Mouse (Mus musculus) hindbrain, embryonic 15.5 days (tissue): Measurements from ENCODE around the gene Gm15557. TPM values are rescaled to one million over a fixed set of nuclear protein-coding genes. Genes with fewer than 3 reads are reported as not detected.

Experiments used
- ATAC-seq: fragments of 200-750 bp; cut with Nextera tagmentation; 2 replicates; pipeline ENCODE4 v1.8.0; 2017; ENCODE audit warnings: low read depth, moderate number of reproducible peaks, moderate TSS enrichment; ENCODE audit not compliant: low FRiP score
- H3K27ac ChIP-seq: fragments of 300-500 bp; sonication (generic); replicated peaks from 2 replicates; pipeline ENCODE4 v1.5.1; 2015; ENCODE audit warnings: mild to moderate bottlenecking, inconsistent platforms
- H3K27me3 ChIP-seq: fragments of 300-500 bp; sonication (generic); 2 replicates; pipeline ENCODE4 v1.6.1; 2015; ENCODE audit warnings: control low read depth, inconsistent platforms
- H3K36me3 ChIP-seq: fragments of 300-500 bp; sonication (generic); 2 replicates; pipeline ENCODE4 v1.6.1; 2015; ENCODE audit warnings: control low read depth, inconsistent platforms
- H3K4me1 ChIP-seq: fragments of 300-500 bp; sonication (generic); replicated peaks from 2 replicates; pipeline ENCODE4 v1.6.1; 2015; ENCODE audit warnings: control low read depth, inconsistent platforms
- H3K4me2 ChIP-seq: fragments of 300-500 bp; sonication (generic); 2 replicates; pipeline ENCODE4 v1.6.1; 2015; ENCODE audit warnings: moderate library complexity, mild to moderate bottlenecking, inconsistent platforms
- H3K4me3 ChIP-seq: fragments of 300-500 bp; sonication (generic); 2 replicates; pipeline ENCODE4 v1.5.1; 2015; ENCODE audit warnings: mild to moderate bottlenecking, inconsistent platforms
- H3K9ac ChIP-seq: fragments of 300-500 bp; sonication (generic); 2 replicates; pipeline ENCODE4 v1.6.1; 2015; ENCODE audit warnings: inconsistent platforms
- H3K9me3 ChIP-seq: fragments of 300-500 bp; sonication (generic); 2 replicates; pipeline ENCODE4 v1.6.1; 2016; ENCODE audit warnings: control low read depth, inconsistent platforms
- WGBS: fragments of 180-500 bp; shearing (Covaris S2); methylation state at CpG from one replicate; pipeline ENCODE4 v1.1.7; 2015; 5-methylcytosine and 5-hydroxymethylcytosine counted together
- polyA plus RNA-seq: library from polyadenylated mRNA; unstranded; fragments of >200 nt; fragmentation: Nextera tagmentation; extraction: Ambion mirVana; gene quantifications from 2 replicates; pipeline ENCODE4 v1.2.1, GENCODE M21; 2015

The Gm15557 gene
- polyA plus RNA-seq, 1 experiment from 2014 or later: not detected

DNA sequence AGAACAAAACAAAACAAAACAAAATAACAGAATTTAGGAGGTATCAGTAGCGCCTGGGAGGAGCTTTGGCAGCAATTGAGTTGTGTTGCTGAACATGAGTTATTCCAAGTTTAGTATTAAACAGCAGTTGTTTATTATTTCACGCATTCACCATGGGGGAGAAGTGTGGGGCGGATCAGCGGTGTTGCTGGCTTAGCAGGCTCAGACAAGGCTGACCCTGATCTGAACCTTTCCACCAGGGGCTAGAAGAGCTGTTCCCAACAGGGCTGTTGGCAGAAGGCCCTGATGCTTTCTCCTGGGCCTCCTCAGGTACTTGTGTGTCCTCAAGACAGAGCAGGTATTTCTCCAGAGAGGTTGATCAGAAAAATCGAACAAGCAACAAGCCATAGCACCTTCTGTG lies 19.5 kb downstream of the Gm15557 start:
- Histone ChIP-seq H3K9ac (no peak overlapping the region), H3K4me1 (peaks cover 9% of the 10 kb centered on the region), H3K27ac (no peak overlapping the region), H3K9me3 (no peaks in the 10 kb centered on the region), H3K4me3 (no peak overlapping the region), H3K27me3 (no peaks in the 10 kb centered on the region), H3K4me2 (no peak overlapping the region), H3K36me3 (peaks cover 17% of the 10 kb centered on the region)
- 89% methylated on average over 5 of the region's 5 CpGs for WGBS
- ATAC-seq: no peak

DNA sequence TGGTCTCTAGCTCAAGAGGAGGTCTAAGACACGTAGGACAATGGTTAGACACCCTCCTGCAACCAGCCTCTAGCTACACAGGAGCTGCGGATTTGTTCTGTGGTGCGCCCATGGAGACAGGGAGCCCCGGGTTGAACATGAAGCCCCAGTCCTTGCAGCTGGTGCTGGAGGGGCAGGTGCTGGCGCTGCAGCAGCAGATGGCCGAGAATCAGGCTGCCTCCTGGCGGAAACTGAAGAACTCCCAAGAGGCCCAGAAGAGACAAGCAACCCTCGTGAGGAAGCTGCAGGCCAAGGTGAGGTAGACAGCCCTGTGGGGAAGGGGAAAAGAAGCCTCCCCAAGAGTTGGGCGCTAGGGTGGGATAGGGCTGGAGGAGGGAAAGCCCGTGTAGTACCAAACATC lies 21.3 kb downstream of the Gm15557 start:
- ATAC-seq: no peak
- no peak overlapping the region for H3K4me3 ChIP-seq
- no peak overlapping the region for H3K9ac ChIP-seq
- H3K9me3 ChIP-seq: no peaks in the 10 kb centered on the region
- no peaks in the 10 kb centered on the region for H3K27me3 ChIP-seq
- WGBS: 63% methylated on average over 10 of the region's 10 CpGs
- no peak overlapping the region for H3K27ac ChIP-seq
- H3K36me3 ChIP-seq: peaks cover 30% of the 10 kb centered on the region
- peaks cover 9% of the 10 kb centered on the region for H3K4me1 ChIP-seq
- H3K4me2 ChIP-seq: no peak overlapping the region

DNA sequence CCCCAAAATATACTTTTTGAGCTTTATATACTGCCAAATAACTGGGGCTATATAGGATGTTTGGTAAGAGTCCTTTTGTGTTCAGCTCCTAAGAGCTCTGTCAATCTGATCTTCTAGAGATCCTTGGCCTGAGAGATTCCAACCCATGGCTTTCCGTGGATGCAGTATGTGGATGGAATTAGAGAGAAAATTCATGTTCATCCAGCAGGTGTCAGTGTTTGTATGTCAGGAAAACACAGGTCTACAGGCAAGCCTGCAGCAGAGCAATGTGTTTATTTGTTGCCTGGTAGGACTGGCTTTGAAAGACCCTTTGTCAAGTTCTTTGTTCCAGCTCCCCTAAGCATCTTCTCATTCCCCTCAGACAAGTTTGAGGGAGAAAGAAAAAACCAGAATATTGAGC lies 22.5 kb downstream of the Gm15557 start:
- H3K9me3 ChIP-seq: no peaks in the 10 kb centered on the region
- H3K4me2 ChIP-seq: no peak overlapping the region
- no peaks in the 10 kb centered on the region for H3K4me1 ChIP-seq
- H3K27me3 ChIP-seq: no peaks in the 10 kb centered on the region
- no peak overlapping the region for H3K4me3 ChIP-seq
- ATAC-seq: no peak
- 0 out of 2 replicates have a peak overlapping the region, but pooled peaks have one; percentile 43 for H3K27ac ChIP-seq
- 33% methylated on average over 1 of the region's 1 CpGs for WGBS
- peaks cover 41% of the 10 kb centered on the region for H3K36me3 ChIP-seq
- no peak overlapping the region for H3K9ac ChIP-seq

DNA sequence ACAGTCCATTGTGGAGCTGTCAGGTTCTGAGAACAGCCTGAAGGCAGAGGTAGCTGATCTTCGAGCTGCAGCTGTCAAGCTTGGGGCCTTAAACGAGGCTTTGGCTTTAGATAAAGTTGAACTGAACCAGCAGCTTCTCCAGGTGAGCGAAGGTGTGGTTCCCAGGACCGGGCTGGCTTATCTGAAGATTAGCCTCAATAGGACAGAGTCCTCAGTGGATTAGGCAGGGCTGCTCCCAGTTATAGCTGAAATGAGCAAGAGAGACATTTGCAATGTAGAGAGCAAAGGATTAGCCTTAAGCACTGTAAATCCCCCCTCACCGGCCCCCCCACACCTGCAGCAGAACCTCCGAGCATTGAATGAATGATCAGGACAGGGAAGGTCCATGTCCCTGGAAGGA lies 32.8 kb downstream of the Gm15557 start:
- ATAC-seq: no peak
- WGBS: 90% methylated on average over 6 of the region's 6 CpGs
- H3K4me2 ChIP-seq: no peak overlapping the region
- H3K27ac ChIP-seq: no peak overlapping the region
- H3K36me3 ChIP-seq: peaks cover 86% of the 10 kb centered on the region
- no peak overlapping the region for H3K4me3 ChIP-seq
- no peaks in the 10 kb centered on the region for H3K4me1 ChIP-seq
- no peaks in the 10 kb centered on the region for H3K9me3 ChIP-seq
- no peak overlapping the region for H3K9ac ChIP-seq
- H3K27me3 ChIP-seq: no peaks in the 10 kb centered on the region

DNA sequence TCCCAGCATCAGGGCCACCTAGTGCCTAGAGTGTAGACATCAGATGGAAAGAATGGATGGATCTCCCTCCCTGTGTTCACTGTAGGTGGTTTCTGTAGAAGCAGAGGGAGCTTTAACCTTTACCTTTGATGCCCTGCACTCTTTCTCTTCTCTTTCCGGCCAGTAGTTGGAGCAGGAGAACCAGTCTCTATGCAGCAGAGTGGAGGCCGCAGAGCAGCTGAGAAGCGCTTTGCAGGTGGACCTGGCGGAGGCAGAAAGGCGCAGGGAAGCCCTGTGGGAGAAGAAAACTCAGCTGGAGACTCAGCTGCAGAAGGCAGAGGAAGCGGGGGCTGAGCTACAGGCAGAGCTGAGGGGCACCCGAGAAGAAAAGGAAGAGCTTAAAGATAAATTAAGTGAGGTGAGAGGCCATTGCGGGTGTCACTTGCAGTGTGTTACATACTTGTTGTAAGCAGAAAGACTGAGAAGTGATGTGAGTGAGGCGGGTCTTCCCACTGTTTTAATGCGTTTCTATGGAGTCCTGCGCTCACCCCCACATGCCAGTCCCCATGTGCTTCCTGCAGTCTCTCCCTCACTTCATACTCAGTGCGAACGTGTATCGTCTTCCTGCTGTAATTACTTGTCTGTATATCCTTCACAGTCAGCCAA lies 33.7 kb downstream of the Gm15557 start:
- Histone ChIP-seq H3K9me3 (no peaks in the 10 kb centered on the region), H3K4me3 (no peak overlapping the region), H3K27me3 (no peaks in the 10 kb centered on the region), H3K36me3 (peaks cover 84% of the 10 kb centered on the region), H3K4me1 (no peaks in the 10 kb centered on the region), H3K9ac (no peak overlapping the region), H3K27ac (no peak overlapping the region), H3K4me2 (no peak overlapping the region)
- no peak for ATAC-seq
- 84% methylated on average over 14 of the region's 14 CpGs for WGBS

DNA sequence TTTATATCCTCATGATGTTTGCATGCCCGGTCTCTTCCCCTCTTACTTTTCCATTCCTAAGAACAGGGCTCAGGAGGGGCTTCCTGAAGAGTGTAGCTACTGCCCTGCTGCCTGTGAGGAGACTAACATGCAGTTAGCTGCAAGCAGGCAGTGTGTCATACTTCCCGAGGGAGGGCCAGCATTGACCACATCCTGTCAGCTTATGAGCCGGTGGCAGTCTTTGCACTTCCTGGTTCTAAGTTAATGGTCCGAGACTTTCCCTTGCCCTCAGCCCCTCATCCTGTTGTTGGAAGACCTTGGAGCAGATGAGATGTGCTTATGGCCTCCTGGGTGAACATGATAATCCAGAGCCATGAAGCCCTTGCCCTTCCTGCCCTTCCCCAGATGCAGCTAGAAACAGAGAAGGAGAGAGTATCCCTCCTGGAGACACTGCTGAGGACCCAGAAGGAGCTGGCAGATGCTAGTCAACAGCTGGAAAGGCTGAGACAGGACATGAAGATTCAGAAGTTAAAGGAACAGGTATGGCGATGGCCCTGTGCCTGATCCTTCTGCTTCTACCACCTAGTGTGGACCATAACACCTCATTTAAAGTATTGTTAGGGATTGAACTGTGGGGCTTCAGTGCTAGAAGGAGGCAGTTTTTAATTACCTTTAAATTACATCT lies 38.9 kb downstream of the Gm15557 start:
- H3K27ac ChIP-seq: no peak overlapping the region
- peaks cover 83% of the 10 kb centered on the region for H3K36me3 ChIP-seq
- no peaks in the 10 kb centered on the region for H3K9me3 ChIP-seq
- H3K4me1 ChIP-seq: no peaks in the 10 kb centered on the region
- 91% methylated on average over 5 of the region's 5 CpGs for WGBS
- H3K27me3 ChIP-seq: no peaks in the 10 kb centered on the region
- no peak overlapping the region for H3K4me3 ChIP-seq
- ATAC-seq: no peak
- no peak overlapping the region for H3K9ac ChIP-seq
- no peak overlapping the region for H3K4me2 ChIP-seq

DNA sequence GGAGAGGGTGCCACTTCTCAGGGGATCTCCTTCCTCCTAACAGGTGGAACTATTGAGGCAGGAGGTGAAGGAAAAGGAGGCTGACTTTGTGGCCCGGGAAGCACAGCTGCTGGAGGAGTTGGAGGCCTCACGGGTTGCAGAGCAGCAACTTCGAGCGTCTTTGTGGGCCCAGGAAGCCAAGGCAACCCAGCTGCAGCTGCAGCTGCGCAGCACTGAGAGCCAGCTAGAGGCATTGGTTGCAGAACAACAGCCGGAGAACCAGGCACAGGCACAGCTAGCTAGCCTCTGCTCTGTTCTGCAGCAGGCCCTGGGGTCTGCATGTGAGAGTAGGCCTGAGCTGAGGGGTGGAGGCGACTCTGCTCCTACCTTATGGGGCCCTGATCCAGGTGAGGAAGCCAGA lies 45.2 kb downstream of the Gm15557 start:
- H3K4me3 ChIP-seq: no peak overlapping the region
- no peak overlapping the region for H3K27ac ChIP-seq
- WGBS: 91% methylated on average over 7 of the region's 7 CpGs
- no peaks in the 10 kb centered on the region for H3K4me1 ChIP-seq
- H3K36me3 ChIP-seq: peaks cover 95% of the 10 kb centered on the region
- H3K27me3 ChIP-seq: no peaks in the 10 kb centered on the region
- no peak overlapping the region for H3K4me2 ChIP-seq
- no peak for ATAC-seq
- H3K9me3 ChIP-seq: no peaks in the 10 kb centered on the region
- H3K9ac ChIP-seq: no peak overlapping the region

DNA sequence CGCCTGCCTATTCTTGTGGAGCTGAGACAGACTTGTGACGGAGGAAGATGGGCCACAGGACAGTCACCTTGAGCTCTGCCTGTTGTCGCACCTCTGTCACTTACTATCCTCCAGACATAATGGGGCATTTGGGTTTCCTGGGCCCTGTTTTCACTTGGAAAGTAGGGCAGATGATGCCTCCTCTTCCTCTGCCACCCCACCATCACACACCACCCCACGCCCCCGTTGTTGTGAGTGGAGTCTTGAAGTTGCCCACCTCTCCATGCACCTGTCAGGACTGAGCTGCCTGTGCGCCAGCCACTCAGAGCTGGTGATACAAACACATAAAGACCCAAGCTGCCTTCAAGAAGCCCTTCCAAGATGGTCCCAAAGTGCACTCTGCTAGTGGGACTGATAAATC lies 46.6 kb downstream of the Gm15557 start:
- Histone ChIP-seq H3K27me3 (no peaks in the 10 kb centered on the region), H3K9me3 (no peaks in the 10 kb centered on the region), H3K4me2 (no peak overlapping the region), H3K4me1 (no peaks in the 10 kb centered on the region), H3K4me3 (no peak overlapping the region), H3K27ac (no peak overlapping the region), H3K9ac (no peak overlapping the region), H3K36me3 (peaks cover 95% of the 10 kb centered on the region)
- ATAC-seq: no peak
- WGBS: 96% methylated on average over 6 of the region's 6 CpGs

DNA sequence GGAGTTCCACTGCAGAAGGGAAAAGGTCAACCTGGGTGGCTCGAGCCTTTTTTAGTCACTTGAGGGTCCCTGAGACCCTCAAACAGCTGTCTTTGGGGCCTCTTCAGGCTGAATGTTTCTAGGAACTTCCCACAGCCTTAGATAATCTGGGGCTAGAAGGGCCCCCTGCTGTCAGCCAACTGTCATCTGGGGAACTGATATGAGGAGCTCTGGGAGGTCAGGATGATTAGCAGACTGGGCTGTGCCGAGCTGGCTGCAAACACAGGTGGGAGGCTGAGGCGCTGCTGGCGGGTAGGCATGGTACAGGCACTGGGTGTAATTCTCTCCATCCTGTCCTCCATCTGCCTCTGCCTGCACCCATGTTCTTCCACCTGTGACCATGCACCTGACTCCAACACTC lies 48.6 kb downstream of the Gm15557 start:
- no peaks in the 10 kb centered on the region for H3K9me3 ChIP-seq
- H3K4me3 ChIP-seq: no peak overlapping the region
- H3K27ac ChIP-seq: no peak overlapping the region
- H3K27me3 ChIP-seq: no peaks in the 10 kb centered on the region
- peaks cover 91% of the 10 kb centered on the region for H3K36me3 ChIP-seq
- ATAC-seq: no peak
- H3K4me2 ChIP-seq: no peak overlapping the region
- H3K9ac ChIP-seq: no peak overlapping the region
- 77% methylated on average over 4 of the region's 4 CpGs for WGBS
- H3K4me1 ChIP-seq: no peaks in the 10 kb centered on the region

DNA sequence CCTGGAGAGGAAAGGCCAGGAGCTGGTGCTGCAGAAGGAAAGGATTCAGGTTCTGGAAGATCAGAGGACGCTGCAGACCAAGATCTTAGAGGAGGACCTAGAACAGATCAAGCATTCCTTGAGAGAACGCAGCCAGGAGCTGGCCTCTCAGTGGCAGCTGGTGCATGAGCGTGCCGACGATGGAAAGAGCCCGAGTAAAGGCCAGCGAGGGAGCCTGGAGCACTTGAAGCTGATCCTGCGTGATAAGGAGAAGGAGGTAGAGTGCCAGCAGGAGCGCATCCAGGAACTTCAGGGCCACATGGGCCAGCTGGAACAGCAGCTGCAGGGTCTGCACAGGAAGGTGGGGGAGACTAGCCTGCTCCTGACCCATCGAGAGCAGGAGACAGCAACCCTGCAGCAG lies 50.6 kb downstream of the Gm15557 start:
- 87% methylated on average over 10 of the region's 10 CpGs for WGBS
- Histone ChIP-seq H3K27me3 (no peaks in the 10 kb centered on the region), H3K4me3 (no peak overlapping the region), H3K9ac (no peak overlapping the region), H3K36me3 (peaks cover 91% of the 10 kb centered on the region), H3K9me3 (no peaks in the 10 kb centered on the region), H3K27ac (no peak overlapping the region), H3K4me1 (no peaks in the 10 kb centered on the region), H3K4me2 (no peak overlapping the region)
- no peak for ATAC-seq

DNA sequence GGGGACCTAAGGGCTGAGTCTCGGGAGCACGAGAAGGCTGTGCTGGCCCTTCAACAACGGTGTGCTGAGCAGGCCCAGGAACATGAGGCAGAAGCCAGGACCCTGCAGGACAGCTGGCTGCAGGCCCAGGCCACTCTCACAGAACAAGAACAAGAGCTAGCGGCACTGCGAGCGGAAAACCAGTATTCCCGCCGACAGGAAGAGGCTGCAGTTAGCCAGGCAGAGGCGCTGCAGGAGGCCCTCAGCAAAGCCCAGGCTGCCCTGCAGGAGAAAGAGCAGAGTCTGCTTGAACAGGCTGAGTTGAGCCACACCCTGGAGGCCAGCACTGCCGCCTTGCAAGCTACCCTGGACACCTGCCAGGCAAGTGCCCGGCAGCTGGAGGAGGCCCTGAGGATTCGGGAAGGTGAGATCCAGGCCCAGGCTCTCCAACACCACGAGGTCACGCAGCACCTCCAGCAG lies 51.4 kb downstream of the Gm15557 start:
- H3K27ac ChIP-seq: peak overlapping the region; percentile 52
- 76% methylated on average over 14 of the region's 14 CpGs for WGBS
- H3K4me3 ChIP-seq: no peak overlapping the region
- no peaks in the 10 kb centered on the region for H3K27me3 ChIP-seq
- peaks cover 91% of the 10 kb centered on the region for H3K36me3 ChIP-seq
- ATAC-seq: peak; percentile 75; the same call in 1 of the 2 replicates
- H3K4me2 ChIP-seq: no peak overlapping the region
- no peak overlapping the region for H3K9ac ChIP-seq
- no peaks in the 10 kb centered on the region for H3K4me1 ChIP-seq
- no peaks in the 10 kb centered on the region for H3K9me3 ChIP-seq
